ENCODE assay signal across 8 mouse cellular contexts in the genomic region with DNA sequence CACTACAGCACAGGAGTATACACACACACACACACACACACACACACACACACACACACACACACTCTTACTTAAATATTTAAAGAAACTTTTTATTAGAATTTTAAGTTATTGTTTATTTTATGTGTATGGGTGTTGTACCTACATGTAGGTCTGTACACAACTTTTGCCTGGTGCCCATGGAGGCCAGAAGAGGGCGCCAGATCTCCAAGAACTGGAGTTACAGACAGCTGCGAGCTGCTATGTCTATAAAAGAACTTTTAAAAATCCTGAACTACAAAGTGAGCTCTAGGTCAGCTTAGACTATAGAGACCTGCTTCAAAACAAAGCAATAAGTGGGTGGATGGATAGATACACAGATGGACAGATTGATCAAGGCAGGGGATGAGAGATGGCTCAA. TPM values are rescaled to one million over a fixed set of nuclear protein-coding genes. Genes with fewer than 3 reads are reported as not detected.
DNase-seq lines count a peak whose midpoint lies in the region; ATAC-seq lines count a peak whose summit lies in the region.
"Had no signal": no experiment of that assay in that cellular context is flagged by ENCODE, and none has a peak within 500 bp of the region (broad histone marks: within the 10 kb centered on the region; RNA-seq: fewer than 3 reads in every experiment).

No protein-coding gene starts in this region.

- no peak overlapping the region for H3K9ac ChIP-seq in midbrain, embryonic 11.5 days (ENCODE audit: low read length)
- H3K9ac ChIP-seq in midbrain, embryonic 16.5 days (ENCODE audit: low read depth, low read length), result no peak overlapping the region
- H3K9ac ChIP-seq: stomach, embryonic 15.5 days had no signal

- H3K36me3 ChIP-seq in midbrain, embryonic 11.5 days (ENCODE audit: control insufficient read depth, insufficient read depth, low read length), result peaks cover 5% of the 10 kb centered on the region; the same call in 1 of the 2 replicates
- peaks cover 9% of the 10 kb centered on the region; the same call in 1 of the 2 replicates for H3K36me3 ChIP-seq in midbrain, embryonic 16.5 days (ENCODE audit: control insufficient read depth, insufficient read depth, low read length)

- H3K27ac ChIP-seq in midbrain, embryonic 11.5 days (ENCODE audit: low read depth, low read length), result no peak overlapping the region
- H3K27ac ChIP-seq in midbrain, embryonic 16.5 days (ENCODE audit: low read length), result no peak overlapping the region
- H3K27ac ChIP-seq: stomach, embryonic 15.5 days had no signal

- H3K9me3 ChIP-seq in midbrain, embryonic 11.5 days (ENCODE audit: control insufficient read depth, low read length), result no peaks in the 10 kb centered on the region
- no peaks in the 10 kb centered on the region for H3K9me3 ChIP-seq in midbrain, embryonic 16.5 days (replicated peaks; ENCODE audit: control insufficient read depth, low read length, poor library complexity, severe bottlenecking)
- H3K9me3 ChIP-seq: stomach, embryonic 15.5 days had no signal

- peak; percentile 84 for DNase-seq in midbrain, embryonic 11.5 days (ENCODE audit: low spot score, missing footprints)
- DNase-seq in T-cell, adult 2 months (ENCODE audit: low spot score), result peak; percentile 83
- peak; percentile 76 for DNase-seq in cerebellum, adult 9-10 months
- peak; percentile 72 to 79 for DNase-seq in heart, postnatal 14 days
- peak; percentile 64 to 65 for DNase-seq in lung, adult 18-20 months
- DNase-seq in spleen, adult 12 weeks (ENCODE audit: low spot score), result peak; percentile 48

- ATAC-seq in midbrain, embryonic 11.5 days (ENCODE audit: low FRiP score), result no peak
- ATAC-seq in midbrain, embryonic 16.5 days, result no peak

- H3K4me2 ChIP-seq in midbrain, embryonic 11.5 days, result no peak overlapping the region
- H3K4me2 ChIP-seq in midbrain, embryonic 16.5 days (ENCODE audit: low read length), result no peak overlapping the region
- H3K4me2 ChIP-seq: stomach, embryonic 15.5 days had no signal

- no peak overlapping the region for H3K4me3 ChIP-seq in midbrain, embryonic 11.5 days (ENCODE audit: low read depth, low read length)
- H3K4me3 ChIP-seq in midbrain, embryonic 16.5 days (ENCODE audit: low read depth, low read length), result no peak overlapping the region
- H3K4me3 ChIP-seq: stomach, embryonic 15.5 days had no signal

- 36% methylated on average over 2 of the region's 2 CpGs for WGBS in midbrain, embryonic 11.5 days
- 14% methylated on average over 2 of the region's 2 CpGs for WGBS in midbrain, embryonic 16.5 days

- intact Hi-C loops in heart, postnatal 14 days (cut with DNase I), result no loop called here

- no peaks in the 10 kb centered on the region for H3K27me3 ChIP-seq in midbrain, embryonic 11.5 days (ENCODE audit: control insufficient read depth, insufficient read depth, low read length)
- H3K27me3 ChIP-seq in midbrain, embryonic 16.5 days (ENCODE audit: control insufficient read depth, insufficient read depth, low read depth, low read length), result no peaks in the 10 kb centered on the region
- H3K27me3 ChIP-seq: stomach, embryonic 15.5 days had no signal

- no peaks in the 10 kb centered on the region for H3K4me1 ChIP-seq in midbrain, embryonic 11.5 days (ENCODE audit: control insufficient read depth, insufficient read depth, low read length)
- H3K4me1 ChIP-seq in midbrain, embryonic 16.5 days (ENCODE audit: control insufficient read depth, insufficient read depth, low read length), result peaks cover 3% of the 10 kb centered on the region; the same call in 1 of the 2 replicates

RNA-seq across cellular contexts. Expression of a gene that starts 18.6 kb away (rescaled TPM):
- 138 and 144 TPM in 2 replicates for polyA plus RNA-seq in midbrain, embryonic 11.5 days (2014; fragmentation: Nextera tagmentation; extraction: Ambion mirVana)
- 152 and 157 TPM in 2 replicates for polyA plus RNA-seq in midbrain, embryonic 16.5 days (2015; fragmentation: Nextera tagmentation; extraction: Ambion mirVana)
- total RNA-seq in heart, postnatal 14 days (2021), result 10 to 100 TPM; 81.3 to 82.5 TPM

RNA-seq across cellular contexts. Expression of a gene that starts 55.7 kb away (rescaled TPM):
- polyA plus RNA-seq in midbrain, embryonic 11.5 days (2014; fragmentation: Nextera tagmentation; extraction: Ambion mirVana), result 32.3 and 34.6 TPM in 2 replicates
- polyA plus RNA-seq in midbrain, embryonic 16.5 days (2015; fragmentation: Nextera tagmentation; extraction: Ambion mirVana), result 46.3 and 49.6 TPM in 2 replicates
- 1 to 10 TPM; 7.8 to 9.5 TPM for total RNA-seq in heart, postnatal 14 days (2021)
